Mouse (Mus musculus) bone marrow macrophage, adult 2 months (primary cell): Measurements from ENCODE around the gene Clip2. TPM values are rescaled to one million over a fixed set of nuclear protein-coding genes. Genes with fewer than 3 reads are reported as not detected.

Experiments used
- H3K27ac ChIP-seq: 2 replicates; pipeline ENCODE4 v1.5.1; 2012; ENCODE audit warnings: low read depth, low read length; ENCODE audit not compliant: insufficient read depth
- H3K4me1 ChIP-seq: 2 replicates; pipeline ENCODE4 v1.6.1; 2012; ENCODE audit warnings: low read length; ENCODE audit not compliant: control insufficient read depth, insufficient read depth
- H3K4me3 ChIP-seq: 2 replicates; pipeline ENCODE4 v1.5.1; 2012; ENCODE audit warnings: mild to moderate bottlenecking, low read length, moderate library complexity; ENCODE audit not compliant: insufficient read depth
- CTCF ChIP-seq: IDR thresholded peaks from 2 replicates; pipeline ENCODE4 v1.5.1; 2012; ENCODE audit warnings: low read depth, mild to moderate bottlenecking, low read length, moderate library complexity
- POLR2A ChIP-seq: IDR thresholded peaks from 2 replicates; pipeline ENCODE4 v1.6.1; 2012; ENCODE audit warnings: mild to moderate bottlenecking, low read depth, low read length, borderline replicate concordance
- polyA plus RNA-seq: library from polyadenylated mRNA; stranded (reverse); fragments of >200 nt; gene quantifications from 2 replicates; pipeline ENCODE4 v1.2.4, GENCODE M21; 2012; ENCODE audit not compliant: missing spikeins, insufficient read depth, insufficient read length

Clip2 gene
- polyA plus RNA-seq, 1 experiment = 14.3 TPM

- Histone ChIP-seq H3K4me3 (no peak overlapping the region), H3K27ac (no peak overlapping the region), H3K4me1 (peaks cover 21% of the 10 kb centered on the region)
- TF ChIP-seq POLR2A = no peak
- TF ChIP-seq CTCF = no peak
Observed at GRCm38 (mm10) chr5:134530830-134531229, 21.4 kb downstream of the Clip2 start.

GRCm38 (mm10) chr5:134528488-134528887, 23.7 kb downstream of the Clip2 start:
- TF ChIP-seq CTCF = no peak
- no peak for TF ChIP-seq POLR2A
- Histone ChIP-seq H3K4me1 (peaks cover 19% of the 10 kb centered on the region), H3K27ac (no peak overlapping the region), H3K4me3 (no peak overlapping the region)

- TF ChIP-seq CTCF (0 out of 2 replicates have a peak, but pooled peaks have one; percentile 20), POLR2A (no peak)
- no peak overlapping the region for H3K4me3 ChIP-seq
- peaks cover 15% of the 10 kb centered on the region for H3K4me1 ChIP-seq
- no peak overlapping the region for H3K27ac ChIP-seq
Observed at GRCm38 (mm10) chr5:134525971-134526711, 26.1 kb downstream of the Clip2 start.

- Histone ChIP-seq H3K4me3 (no peak overlapping the region), H3K4me1 (peaks cover 27% of the 10 kb centered on the region), H3K27ac (no peak overlapping the region)
- TF ChIP-seq POLR2A (no peak), CTCF (no peak)
Observed at GRCm38 (mm10) chr5:134523728-134524127, 28.5 kb downstream of the Clip2 start.

- TF ChIP-seq POLR2A (no peak), CTCF (no peak)
- Histone ChIP-seq H3K27ac (no peak overlapping the region), H3K4me1 (peaks cover 27% of the 10 kb centered on the region), H3K4me3 (no peak overlapping the region)
Observed at GRCm38 (mm10) chr5:134522524-134522923, 29.7 kb downstream of the Clip2 start.

GRCm38 (mm10) chr5:134521806-134522205, 30.4 kb downstream of the Clip2 start:
- peaks cover 27% of the 10 kb centered on the region for H3K4me1 ChIP-seq
- TF ChIP-seq POLR2A (no peak), CTCF (no peak)
- no peak overlapping the region for H3K4me3 ChIP-seq
- peak overlapping the region; percentile 55 for H3K27ac ChIP-seq

GRCm38 (mm10) chr5:134521131-134521530, 31.1 kb downstream of the Clip2 start:
- H3K27ac ChIP-seq = peak overlapping the region; percentile 79
- no peak for TF ChIP-seq CTCF
- no peak for TF ChIP-seq POLR2A
- H3K4me1 ChIP-seq = peaks cover 27% of the 10 kb centered on the region
- H3K4me3 ChIP-seq = no peak overlapping the region

- H3K4me1 ChIP-seq = peaks cover 27% of the 10 kb centered on the region
- H3K4me3 ChIP-seq = no peak overlapping the region
- TF ChIP-seq POLR2A = no peak
- no peak for TF ChIP-seq CTCF
- peak overlapping the region; percentile 79 for H3K27ac ChIP-seq
Observed at GRCm38 (mm10) chr5:134520120-134520519, 32.1 kb downstream of the Clip2 start.

- no peak for TF ChIP-seq CTCF
- no peak for TF ChIP-seq POLR2A
- H3K27ac ChIP-seq = peak overlapping the region; percentile 79
- peaks cover 27% of the 10 kb centered on the region for H3K4me1 ChIP-seq
- no peak overlapping the region for H3K4me3 ChIP-seq
Observed at GRCm38 (mm10) chr5:134519471-134519870, 32.8 kb downstream of the Clip2 start.

- no peak for TF ChIP-seq CTCF
- no peak for TF ChIP-seq POLR2A
- peaks cover 13% of the 10 kb centered on the region for H3K4me1 ChIP-seq
- no peak overlapping the region for H3K4me3 ChIP-seq
- H3K27ac ChIP-seq = no peak overlapping the region
Observed at GRCm38 (mm10) chr5:134512086-134512485, 40.1 kb downstream of the Clip2 start.
